Mouse (Mus musculus) bone marrow macrophage, adult 2 months (primary cell): ENCODE data around the gene Ripor1. TPM values are rescaled to one million over a fixed set of nuclear protein-coding genes. Genes with fewer than 3 reads are reported as not detected.

Source experiments
- H3K27ac ChIP-seq: 2 replicates; pipeline ENCODE4 v1.5.1; 2012; ENCODE audit warnings: low read depth, low read length; ENCODE audit not compliant: insufficient read depth
- H3K4me1 ChIP-seq: 2 replicates; pipeline ENCODE4 v1.6.1; 2012; ENCODE audit warnings: low read length; ENCODE audit not compliant: control insufficient read depth, insufficient read depth
- H3K4me3 ChIP-seq: 2 replicates; pipeline ENCODE4 v1.5.1; 2012; ENCODE audit warnings: mild to moderate bottlenecking, low read length, moderate library complexity; ENCODE audit not compliant: insufficient read depth
- CTCF ChIP-seq: IDR thresholded peaks from 2 replicates; pipeline ENCODE4 v1.5.1; 2012; ENCODE audit warnings: low read depth, mild to moderate bottlenecking, low read length, moderate library complexity
- POLR2A ChIP-seq: IDR thresholded peaks from 2 replicates; pipeline ENCODE4 v1.6.1; 2012; ENCODE audit warnings: mild to moderate bottlenecking, low read depth, low read length, borderline replicate concordance
- polyA plus RNA-seq: library from polyadenylated mRNA; stranded (reverse); fragments of >200 nt; gene quantifications from 2 replicates; pipeline ENCODE4 v1.2.4, GENCODE M21; 2012; ENCODE audit not compliant: missing spikeins, insufficient read depth, insufficient read length

Ripor1 gene
- polyA plus RNA-seq, 1 experiment, result 17.9 TPM

- Histone ChIP-seq H3K27ac (no peak overlapping the region), H3K4me3 (no peak overlapping the region)
- no peak for TF ChIP-seq CTCF
- no peak for TF ChIP-seq POLR2A
These were observed 18.7 kb downstream of the Ripor1 start for GRCm38 (mm10) chr8:105623679-105624245.

GRCm38 (mm10) chr8:105624401-105624800 is 19.3 kb downstream of the Ripor1 start:
- no peak overlapping the region for H3K4me3 ChIP-seq

More at GRCm38 (mm10) chr8:105623679-105624245, 18.7 kb downstream of the Ripor1 start:
- peaks cover 5% of the 10 kb centered on the region; the same call in 1 of the 2 replicates for H3K4me1 ChIP-seq

GRCm38 (mm10) chr8:105624831-105625230 is 19.8 kb downstream of the Ripor1 start:
- no peak for TF ChIP-seq POLR2A
- TF ChIP-seq CTCF, result no peak
- Histone ChIP-seq H3K4me3 (no peak overlapping the region), H3K4me1 (peaks cover 5% of the 10 kb centered on the region; the same call in 1 of the 2 replicates), H3K27ac (no peak overlapping the region)

More at GRCm38 (mm10) chr8:105624401-105624800, 19.3 kb downstream of the Ripor1 start:
- Histone ChIP-seq H3K4me1 (peaks cover 5% of the 10 kb centered on the region; the same call in 1 of the 2 replicates), H3K27ac (no peak overlapping the region)
- TF ChIP-seq CTCF (no peak), POLR2A (no peak)

DNA sequence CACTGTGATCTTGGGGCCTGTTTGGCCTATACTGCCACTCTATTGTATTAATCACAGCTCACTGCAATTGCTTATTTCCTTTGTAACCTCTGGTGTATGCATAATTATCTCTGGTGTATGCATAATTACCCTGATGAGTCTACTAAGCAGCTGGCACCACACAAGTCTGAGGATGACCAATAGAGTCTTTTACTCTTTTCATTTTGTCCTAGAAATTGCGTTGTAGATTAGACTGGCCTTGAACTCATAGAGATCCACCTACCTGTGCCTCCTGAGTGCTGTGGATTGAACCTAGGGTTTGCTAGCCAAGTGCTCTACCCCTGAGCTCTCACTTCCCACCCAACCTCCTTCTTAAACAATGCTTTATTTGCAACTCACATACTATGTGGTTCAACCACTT is 21.0 kb downstream of the Ripor1 start:
- Histone ChIP-seq H3K27ac (no peak overlapping the region), H3K4me1 (peaks cover 5% of the 10 kb centered on the region; the same call in 1 of the 2 replicates), H3K4me3 (no peak overlapping the region)
- no peak for TF ChIP-seq POLR2A
- no peak for TF ChIP-seq CTCF

DNA sequence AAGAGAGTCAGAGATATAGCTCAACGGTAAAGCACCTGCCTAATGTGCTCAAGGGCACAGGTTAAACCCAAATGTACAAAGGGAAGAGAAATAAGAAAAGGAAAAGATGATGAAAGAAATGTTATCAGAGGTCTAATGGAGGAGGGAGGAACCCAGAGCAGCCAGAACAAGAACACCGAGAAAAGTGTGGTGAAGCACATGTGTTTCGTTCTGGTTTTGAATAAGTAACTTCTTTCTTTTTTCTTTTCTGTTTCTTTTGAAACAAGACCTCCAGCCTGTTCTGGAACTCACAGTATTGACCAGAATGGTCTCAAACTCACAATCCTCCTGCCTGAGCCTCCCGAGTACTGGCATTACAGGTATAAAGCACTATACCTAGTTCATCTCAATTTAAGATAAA is 24.3 kb downstream of the Ripor1 start:
- no peaks in the 10 kb centered on the region for H3K4me1 ChIP-seq
- no peak for TF ChIP-seq CTCF
- no peak for TF ChIP-seq POLR2A
- H3K4me3 ChIP-seq, result no peak overlapping the region
- no peak overlapping the region for H3K27ac ChIP-seq

DNA sequence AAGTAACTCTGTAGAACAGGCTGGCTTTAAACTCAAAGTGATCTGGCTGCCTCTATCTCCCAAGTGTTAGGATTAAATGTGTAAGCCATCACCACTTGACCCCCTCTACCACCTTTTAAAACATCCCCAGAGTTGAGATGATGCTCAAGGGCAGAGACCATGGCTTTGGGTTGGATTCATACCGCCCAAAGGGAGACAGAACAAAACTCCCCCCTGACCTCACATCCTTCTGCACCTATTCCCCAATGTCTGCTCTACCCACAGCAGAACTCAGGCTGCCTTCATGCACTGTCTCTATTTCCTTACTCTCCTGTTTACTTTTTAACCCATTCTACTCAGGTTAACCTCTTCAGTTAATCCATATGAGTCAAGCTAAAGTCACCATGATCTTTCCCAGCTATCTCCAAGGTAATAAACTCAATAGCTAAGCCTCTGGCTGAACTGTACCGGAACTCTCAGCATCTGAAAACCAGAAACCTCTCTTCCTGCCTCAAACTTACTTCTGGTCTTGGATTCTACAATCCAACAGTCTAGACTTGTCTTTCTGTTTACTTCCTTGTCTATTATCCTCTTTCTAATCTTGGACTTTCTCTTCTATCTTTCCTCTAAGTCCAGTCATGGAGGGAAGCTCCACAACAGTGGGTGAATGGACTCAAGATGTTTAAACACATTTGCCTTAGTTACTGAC is 29.9 kb downstream of the Ripor1 start:
- TF ChIP-seq POLR2A (no peak), CTCF (no peak)
- H3K4me1 ChIP-seq, result peaks cover 13% of the 10 kb centered on the region
- H3K4me3 ChIP-seq, result peak overlapping the region; percentile 72
- no peak overlapping the region for H3K27ac ChIP-seq

- H3K27ac ChIP-seq, result peak overlapping the region; percentile 58
- TF ChIP-seq CTCF, result no peak
- TF ChIP-seq POLR2A, result no peak
- peak overlapping the region; percentile 72 for H3K4me3 ChIP-seq
- peaks cover 15% of the 10 kb centered on the region for H3K4me1 ChIP-seq
These were observed 30.4 kb downstream of the Ripor1 start for GRCm38 (mm10) chr8:105635481-105635880.

- Histone ChIP-seq H3K4me3 (peak within 1 kb of the TSS; percentile 99), H3K27ac (peak within 1 kb of the TSS; percentile 98), H3K4me1 (peaks cover 16% of the 10 kb centered on the region)
- peak; percentile 24; the same call in 1 of the 2 replicates for TF ChIP-seq CTCF
- no peak for TF ChIP-seq POLR2A
These were observed 31.2 kb downstream of the Ripor1 start, which contains the start of gene Ctcf for GRCm38 (mm10) chr8:105636018-105636962. TSS of gene Ctcf (plus strand) at chr8:105636568.

DNA sequence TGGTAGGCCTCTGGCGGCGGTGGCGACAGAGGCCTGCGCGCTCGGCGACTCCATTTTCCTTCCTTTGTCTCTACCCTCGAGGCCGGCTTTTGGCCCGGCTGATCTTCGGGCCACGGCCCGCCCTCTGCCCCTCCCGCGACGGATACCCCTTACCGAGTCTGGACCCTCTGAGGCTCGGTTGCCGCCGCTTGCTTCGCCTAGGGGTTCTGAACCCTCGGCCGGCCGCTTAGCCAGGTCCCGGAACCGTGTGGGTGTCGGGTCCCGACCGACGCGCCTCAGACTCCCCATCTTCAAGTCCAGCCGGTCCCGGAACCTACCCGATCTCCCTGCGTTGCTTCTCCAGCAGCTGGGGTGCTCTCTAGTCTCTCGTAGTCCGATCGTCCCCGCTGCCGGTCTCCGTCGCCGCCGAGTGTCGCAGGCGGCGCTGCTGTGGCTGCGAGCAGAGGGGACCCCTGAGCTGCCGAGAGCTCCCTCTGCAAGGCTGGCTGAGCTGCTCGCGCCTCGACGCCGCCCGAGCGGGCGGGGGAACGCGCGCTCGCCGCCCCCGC is 32.0 kb downstream of the Ripor1 start, which contains the start of gene Agrp:
TSS of gene Agrp (minus strand) at position 431 of the 548 bp plus-strand sequence.
- H3K4me1 ChIP-seq, result peaks cover 16% of the 10 kb centered on the region
- no peak for TF ChIP-seq CTCF
- TF ChIP-seq POLR2A, result no peak
- H3K4me3 ChIP-seq, result peak within 1 kb of the TSS; percentile 99
- peak within 1 kb of the TSS; percentile 98 for H3K27ac ChIP-seq

- no peak for TF ChIP-seq POLR2A
- TF ChIP-seq CTCF, result no peak
- Histone ChIP-seq H3K4me1 (peaks cover 19% of the 10 kb centered on the region), H3K27ac (peak overlapping the region; percentile 98), H3K4me3 (peak overlapping the region; percentile 99)
These were observed 32.6 kb downstream of the Ripor1 start for GRCm38 (mm10) chr8:105637601-105638041.
